Mouse (Mus musculus) embryonic fibroblast, embryonic 13.5 days (primary cell): ENCODE measurements around the gene Exoc6b.

Source experiments
- CTCF ChIP-seq: IDR thresholded peaks from 2 replicates; pipeline ENCODE4 v1.5.1; 2011; ENCODE audit warnings: mild to moderate bottlenecking, control low read depth, low read length, moderate library complexity, borderline replicate concordance; ENCODE audit not compliant: insufficient read depth
- POLR2A ChIP-seq: IDR thresholded peaks from 2 replicates; pipeline ENCODE4 v1.6.1; 2011; ENCODE audit warnings: low read depth, mild to moderate bottlenecking, control low read depth, low read length, moderate library complexity

- TF ChIP-seq POLR2A (no peak), CTCF (no peak)
Measured at GRCm38 (mm10) chr6:85074996-85075395, 5.7 kb upstream of the Exoc6b start.
